Mouse (Mus musculus) layer of hippocampus, postnatal 14 days (tissue): ENCODE data around the gene Banf1. TPM values are rescaled to one million over a fixed set of nuclear protein-coding genes. Genes with fewer than 3 reads are reported as not detected.
"Not testable (repeated sequence)": the region's sequence is repeated elsewhere in the genome, so short reads cannot be mapped to it uniquely, and the experiment has no call there.

ENCODE experiments used
- DNase-seq, 2 experiments: peaks; one replicate each; pipeline ENCODE4 v3.0.0; 2021 to 2022; ENCODE audit warnings: low spot score in 2 of 2, mixed read lengths in 1 of 2
- long read RNA-seq, 2 experiments: library from polyadenylated mRNA; stranded (forward); transcript quantifications; one replicate each; pipeline ENCODE4 v2.0.0; 2021
- total RNA-seq, 2 experiments: library from RNA; stranded (reverse); gene quantifications; 2 replicates each; pipeline ENCODE4 v1.2.3; 2021

Gene Banf1
- 10 to 100 TPM; 83.0 to 97.1 TPM for total RNA-seq
- long read RNA-seq, experiment 1, transcript Banf1-201 (3 exons, 1,261 nt), result major isoform, 31 of 54 reads
- long read RNA-seq, experiment 1, partial matches to known transcripts, result 19 of 54 reads
- long read RNA-seq, experiment 1, other reads (novel, unspliced or antisense), result 2 of 54 reads
- long read RNA-seq, experiment 2, transcript Banf1-201 (3 exons, 1,261 nt), result major isoform, 90 of 152 reads
- long read RNA-seq, experiment 2, partial matches to known transcripts, result 53 of 152 reads
- long read RNA-seq, experiment 2, other reads (novel, unspliced or antisense), result 1 of 152 reads

- no peak for DNase-seq
Measured at GRCm38 (mm10) chr19:5367053-5367359, at the start of gene Banf1. Gene Banf1 (minus strand): TSS chr19:5367168.

GRCm38 (mm10) chr19:5414534-5414957 is 47.6 kb upstream of the Banf1 start:
- DNase-seq, result no peak

DNA sequence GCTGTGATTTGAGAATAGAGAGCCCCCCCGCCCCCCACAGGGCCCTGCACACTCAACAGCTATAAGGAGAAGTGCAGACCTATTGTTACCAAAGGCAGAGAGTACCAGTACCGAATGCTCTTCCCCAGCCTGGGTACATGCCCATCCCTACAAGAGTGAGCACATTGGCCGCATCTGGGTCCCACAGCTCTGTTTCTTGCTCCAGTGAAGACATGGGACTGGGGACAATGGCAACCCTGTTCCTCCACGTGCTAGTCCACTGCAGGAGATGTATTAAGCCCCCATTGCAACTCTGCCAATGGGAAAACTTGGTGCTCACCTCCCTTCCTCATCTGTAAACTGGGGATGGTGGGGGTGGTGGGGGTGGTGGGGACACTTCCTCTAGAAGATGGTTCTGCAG is 46.9 kb upstream of the Banf1 start:
- DNase-seq, result no peak

DNA sequence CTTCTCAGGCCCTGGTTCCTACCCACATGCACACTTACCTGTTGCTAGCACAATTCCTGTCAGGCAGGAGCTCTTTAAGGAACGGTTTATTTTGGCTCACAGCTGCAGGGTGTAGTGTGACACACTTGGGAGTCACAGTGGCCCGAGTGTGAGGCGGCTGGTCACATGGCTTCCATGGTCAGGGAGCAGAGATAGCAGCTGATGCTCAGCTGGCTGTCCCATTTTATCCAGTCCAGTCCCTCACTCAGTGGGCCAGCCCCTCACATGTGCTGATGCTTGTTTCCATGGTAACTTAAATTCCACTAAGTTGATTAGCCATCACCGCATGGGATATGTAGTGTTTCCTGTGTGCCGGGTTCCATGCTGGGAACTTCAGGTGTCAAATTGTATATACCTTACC is 45.0 kb upstream of the Banf1 start:
- DNase-seq, result no peak

- no peak for DNase-seq
Measured at GRCm38 (mm10) chr19:5410641-5411040, 43.7 kb upstream of the Banf1 start.

GRCm38 (mm10) chr19:5409068-5409467 is 42.1 kb upstream of the Banf1 start:
- DNase-seq, result no peak

DNA sequence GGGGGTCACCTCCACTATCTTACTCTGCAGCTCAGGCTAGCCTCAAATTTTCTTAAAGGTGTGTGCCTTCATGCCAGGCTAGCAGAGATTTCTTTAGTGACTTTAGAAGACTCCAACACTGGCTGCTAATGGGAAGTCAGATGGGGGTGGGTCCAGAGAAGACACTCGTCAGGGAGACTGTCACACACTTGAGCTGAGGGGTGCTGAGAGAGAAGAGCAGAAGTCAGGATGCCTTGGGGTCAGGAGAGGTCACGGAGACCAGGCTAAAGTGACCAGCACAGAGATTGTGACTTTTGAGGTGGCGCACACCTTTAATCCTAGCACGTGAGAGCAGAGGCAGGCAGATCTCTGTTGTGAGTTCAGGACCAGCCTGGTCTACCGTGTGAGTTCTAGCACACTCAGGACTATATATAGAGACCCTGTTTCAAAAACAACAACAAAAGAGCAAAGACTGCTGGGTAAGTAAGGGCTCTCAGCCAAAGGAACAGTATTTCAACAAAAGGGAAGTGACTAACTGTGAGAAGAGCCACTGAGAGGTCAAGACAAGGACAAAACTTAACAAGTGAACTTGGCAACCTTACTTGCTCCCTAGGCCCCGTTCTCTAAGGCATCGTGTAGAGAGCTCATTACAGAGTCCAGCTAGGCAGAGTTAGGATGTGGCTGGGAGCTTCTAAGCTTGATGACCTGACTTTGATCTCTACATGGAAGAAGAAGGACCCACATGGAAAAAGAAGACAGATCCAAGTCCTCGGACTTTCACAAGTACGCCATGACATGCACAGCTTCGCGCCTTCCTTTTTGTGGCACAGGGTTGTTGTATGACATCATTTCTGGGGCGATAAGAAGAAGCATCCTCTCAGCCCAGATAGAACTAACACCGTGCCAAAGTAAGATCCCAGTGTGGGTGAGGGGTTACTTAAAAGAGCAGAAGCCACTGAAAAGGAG is 41.4 kb upstream of the Banf1 start:
- DNase-seq, result no peak

- DNase-seq, result peak; percentile 34 to 63
Measured at GRCm38 (mm10) chr19:5407133-5407532, 40.2 kb upstream of the Banf1 start.

GRCm38 (mm10) chr19:5406531-5407126 is 39.7 kb upstream of the Banf1 start:
- peak in 1 of 2 experiments; percentile 13 for DNase-seq

DNA sequence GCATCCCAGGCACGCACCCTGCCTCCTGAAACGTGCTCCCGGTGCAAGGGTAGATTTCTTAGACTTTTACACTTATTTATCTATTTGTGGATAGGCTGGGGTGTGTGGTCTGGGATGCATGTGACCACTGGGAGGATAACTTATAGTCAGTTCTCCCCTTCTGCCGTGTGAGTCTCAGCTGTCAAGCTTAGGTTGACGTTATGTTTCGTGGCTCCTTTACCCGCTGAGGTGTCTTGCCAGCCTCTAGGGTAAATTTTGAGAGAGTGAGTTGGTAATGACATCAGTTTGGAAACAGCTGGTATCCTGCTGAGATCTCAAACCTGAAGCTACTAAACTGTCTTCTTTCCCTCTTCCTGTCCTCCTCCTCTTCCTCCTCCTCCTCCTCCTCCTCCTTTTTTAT is 39.0 kb upstream of the Banf1 start:
- DNase-seq, result no peak

- no peak for DNase-seq
Measured at GRCm38 (mm10) chr19:5402293-5402692, 35.3 kb upstream of the Banf1 start, which contains the start of gene Tsga10ip. Gene Tsga10ip (minus strand): TSS chr19:5402526.

DNA sequence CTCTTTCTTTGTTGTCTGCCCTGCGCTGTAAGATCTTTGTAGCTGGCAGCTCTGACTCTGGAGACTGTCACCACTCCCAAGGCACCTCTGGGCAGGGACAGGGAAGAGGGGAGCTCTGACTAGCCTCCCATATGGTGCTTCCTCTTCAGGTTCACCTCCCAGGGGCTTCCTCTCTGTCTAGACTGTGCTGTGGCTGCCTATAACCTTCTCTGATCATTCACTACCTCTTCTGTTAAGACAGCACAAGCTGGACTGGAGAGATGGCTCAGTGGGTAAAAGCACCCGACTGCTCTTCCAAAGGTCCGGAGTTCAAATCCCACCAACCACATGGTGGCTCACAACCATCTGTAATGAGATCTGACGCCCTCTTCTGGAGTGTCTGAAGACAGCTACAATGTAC is 34.1 kb upstream of the Banf1 start:
- DNase-seq, result not testable (repeated sequence)

DNA sequence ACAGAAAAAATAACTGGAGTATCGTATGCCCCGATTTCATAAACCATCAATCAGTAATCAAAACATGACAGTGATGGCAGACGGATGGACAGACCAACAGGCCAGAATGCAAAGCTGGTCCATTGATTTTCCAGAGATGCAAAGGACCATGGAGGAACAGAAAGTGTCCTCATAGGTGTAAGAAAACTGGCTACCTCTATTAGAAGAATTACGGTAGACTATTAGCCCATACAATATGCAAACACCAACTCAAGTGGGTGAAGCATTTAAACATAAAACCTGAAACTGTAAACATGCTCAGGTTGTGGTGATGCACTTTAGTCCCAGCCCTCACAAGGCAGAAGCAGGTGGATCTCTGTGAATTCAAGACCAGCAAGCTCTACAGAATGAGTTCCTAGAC is 28.4 kb upstream of the Banf1 start:
- no peak for DNase-seq

GRCm38 (mm10) chr19:5394168-5394567 is 27.2 kb upstream of the Banf1 start:
- no peak for DNase-seq

- DNase-seq, result no peak
Measured at GRCm38 (mm10) chr19:5392892-5393291, 25.9 kb upstream of the Banf1 start.

- no peak for DNase-seq
Measured at GRCm38 (mm10) chr19:5390416-5390815, 23.4 kb upstream of the Banf1 start.

DNA sequence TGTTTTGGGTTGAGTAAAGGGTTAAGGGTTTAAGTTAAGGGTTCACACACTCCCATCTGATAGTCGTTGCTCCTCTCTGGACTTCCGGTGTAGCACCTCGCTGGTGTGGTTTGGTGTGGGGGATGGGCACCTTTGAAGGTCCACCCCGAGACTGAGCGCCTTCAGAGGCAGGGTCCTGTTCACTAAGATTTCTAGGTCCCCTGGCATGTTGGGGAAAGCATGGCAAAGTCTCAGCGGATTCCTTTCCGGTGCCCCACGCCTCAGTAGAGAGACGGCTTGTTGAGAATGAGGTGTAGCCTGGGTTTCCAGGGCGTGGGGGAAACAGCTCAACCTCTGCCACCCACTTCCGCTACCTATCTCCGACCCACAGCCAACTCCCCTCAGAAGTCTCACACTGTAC is 22.7 kb upstream of the Banf1 start:
- DNase-seq, result no peak

DNA sequence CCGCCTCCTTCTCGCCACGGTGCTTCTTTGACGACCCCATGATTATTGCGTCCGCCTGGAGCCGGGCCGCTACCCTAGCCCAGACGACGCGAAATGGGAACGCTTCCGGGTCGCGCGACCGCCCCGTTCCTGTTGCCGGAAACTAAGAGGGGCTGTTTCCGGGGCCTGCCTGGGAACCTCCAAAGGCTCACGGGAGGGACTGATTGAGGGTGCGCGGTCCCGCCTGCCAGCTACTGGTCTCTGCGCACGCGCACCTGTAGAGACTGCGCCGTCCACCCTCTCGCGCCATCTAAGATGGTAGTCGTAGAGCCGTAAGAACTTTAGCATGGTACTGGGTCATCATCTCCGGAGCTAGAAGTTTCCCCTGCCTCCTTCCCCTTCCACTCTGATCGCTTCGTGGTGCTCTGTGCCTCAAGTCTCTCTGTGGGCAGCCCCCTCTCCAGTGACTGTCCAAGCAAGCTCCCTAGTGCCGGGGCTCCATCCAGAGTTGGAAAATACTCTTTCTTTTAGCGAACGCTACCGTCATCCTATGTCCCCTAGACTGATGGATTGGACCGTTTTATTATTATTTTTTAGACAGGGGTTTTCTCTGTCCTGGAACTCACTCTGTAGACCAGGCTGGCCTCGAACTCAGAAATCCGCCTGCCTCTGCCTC is 21.7 kb upstream of the Banf1 start, which contains the start of gene Sart1:
Gene Sart1, minus strand, starts transcription at position 116 of the 655 bp plus-strand sequence.
- peak; percentile 91 to 97 for DNase-seq

DNA sequence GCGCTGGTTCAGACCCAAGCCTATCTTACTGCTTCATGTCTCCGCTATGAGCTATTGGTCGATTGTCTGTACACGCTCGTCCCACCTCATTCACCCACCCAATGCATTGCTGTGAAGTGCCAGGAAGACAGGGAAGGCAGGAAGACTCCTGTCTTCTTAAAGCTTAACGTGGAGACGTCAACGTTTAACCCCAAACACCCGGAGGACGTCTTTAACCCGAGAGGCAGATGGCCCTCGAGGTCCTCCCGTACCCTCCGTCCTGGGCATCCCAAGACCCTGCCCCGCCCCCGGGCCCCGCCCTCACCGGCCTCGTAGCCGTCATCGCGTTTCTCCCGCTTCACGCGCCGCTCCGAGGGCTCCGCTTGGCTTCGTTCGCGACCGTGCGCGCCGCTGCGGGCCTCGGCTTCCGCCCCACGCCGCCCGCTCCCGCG is 21.1 kb upstream of the Banf1 start:
- peak in 1 of 2 experiments; percentile 34 for DNase-seq

DNA sequence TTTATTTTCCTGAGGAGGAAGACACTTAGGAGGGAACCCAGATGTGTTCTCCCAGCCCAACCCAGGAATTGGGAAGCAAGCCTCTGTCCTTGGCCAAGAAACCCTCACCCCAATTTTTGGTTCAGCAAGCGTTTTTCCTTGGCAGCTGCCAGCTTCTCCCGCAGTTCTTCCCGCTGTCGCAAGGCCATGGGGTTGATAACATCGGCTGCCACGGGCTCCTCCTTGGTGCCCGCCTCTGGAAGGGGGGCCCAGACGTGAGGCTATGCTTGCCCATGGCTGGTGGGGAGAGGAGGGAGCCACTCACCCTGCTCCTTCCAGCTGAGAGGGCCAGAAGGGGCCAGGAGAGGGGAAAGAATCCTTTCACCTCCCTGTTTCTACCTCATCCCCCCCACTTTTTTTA is 17.7 kb upstream of the Banf1 start:
- DNase-seq, result no peak

- DNase-seq, result no peak
Measured at GRCm38 (mm10) chr19:5383326-5383725, 16.4 kb upstream of the Banf1 start.
